Mouse (Mus musculus): ENCODE measurements around the gene Srpr.

- TF ChIP-seq POLR2A (IDR thresholded peaks at IDR 0.05; ENCODE audit: extremely low read depth, insufficient read depth, low read length): no peak
- no peak for TF ChIP-seq CTCF (IDR thresholded peaks at IDR 0.05; ENCODE audit: extremely low read depth, insufficient read depth, low read length)
Measured at GRCm38 (mm10) chr9:35284351-35284750, 84.4 kb downstream of the Srpr start.

Data from cortical plate, adult 2 months (tissue).